Mouse (Mus musculus) forebrain, embryonic 16.5 days (tissue): ENCODE data around the gene Tbc1d13. TPM values are rescaled to one million over a fixed set of nuclear protein-coding genes. Genes with fewer than 3 reads are reported as not detected.
"Not testable (repeated sequence)": the region's sequence is repeated elsewhere in the genome, so short reads cannot be mapped to it uniquely, and the experiment has no call there.

ENCODE experiments used
- ATAC-seq: fragments of 200-750 bp; cut with Nextera tagmentation; 2 replicates; pipeline ENCODE4 v1.8.0; 2017; ENCODE audit warnings: mild to moderate bottlenecking, moderate library complexity
- H3K27ac ChIP-seq: fragments of 300-500 bp; sonication (generic); 2 replicates; pipeline ENCODE4 v1.5.1; 2014; ENCODE audit warnings: low read length, control low read depth
- H3K27me3 ChIP-seq: fragments of 300-500 bp; sonication (generic); replicated peaks from 2 replicates; pipeline ENCODE4 v1.6.1; 2014; ENCODE audit warnings: low read length; ENCODE audit not compliant: control insufficient read depth, insufficient read depth
- H3K36me3 ChIP-seq: fragments of 300-500 bp; sonication (generic); 2 replicates; pipeline ENCODE4 v1.6.1; 2014; ENCODE audit not compliant: control insufficient read depth, insufficient read depth
- H3K4me1 ChIP-seq: fragments of 300-500 bp; sonication (generic); replicated peaks from 2 replicates; pipeline ENCODE4 v1.6.1; 2014; ENCODE audit warnings: low read length; ENCODE audit not compliant: control insufficient read depth, insufficient read depth
- H3K4me2 ChIP-seq: fragments of 300-500 bp; sonication (generic); 2 replicates; pipeline ENCODE4 v1.6.1; 2014; ENCODE audit warnings: mild to moderate bottlenecking, low read length, control low read depth
- H3K4me3 ChIP-seq: fragments of 300-500 bp; sonication (generic); replicated peaks from 2 replicates; pipeline ENCODE4 v1.5.1; 2014; ENCODE audit warnings: mild to moderate bottlenecking, low read length, control low read depth
- H3K9ac ChIP-seq: fragments of 300-500 bp; sonication (generic); replicated peaks from 2 replicates; pipeline ENCODE4 v1.6.1; 2014; ENCODE audit warnings: low read depth, low read length, control low read depth
- H3K9me3 ChIP-seq: fragments of 300-500 bp; sonication (generic); 2 replicates; pipeline ENCODE4 v1.6.1; 2016; ENCODE audit warnings: low read length; ENCODE audit not compliant: control insufficient read depth
- WGBS: fragments of 180-500 bp; shearing (Covaris S2); extraction: QIAGEN DNeasy Blood & Tissue Kit; methylation state at CpG from one replicate; pipeline ENCODE4 v1.1.7; 2014; 5-methylcytosine and 5-hydroxymethylcytosine counted together
- polyA plus RNA-seq: library from polyadenylated mRNA; unstranded; fragments of >200 nt; fragmentation: Nextera tagmentation; extraction: Ambion mirVana; gene quantifications from 2 replicates; pipeline ENCODE4 v1.2.1, GENCODE M21; 2015

Gene Tbc1d13
- polyA plus RNA-seq, 1 experiment from 2014 or later, result 12.7 TPM

DNA sequence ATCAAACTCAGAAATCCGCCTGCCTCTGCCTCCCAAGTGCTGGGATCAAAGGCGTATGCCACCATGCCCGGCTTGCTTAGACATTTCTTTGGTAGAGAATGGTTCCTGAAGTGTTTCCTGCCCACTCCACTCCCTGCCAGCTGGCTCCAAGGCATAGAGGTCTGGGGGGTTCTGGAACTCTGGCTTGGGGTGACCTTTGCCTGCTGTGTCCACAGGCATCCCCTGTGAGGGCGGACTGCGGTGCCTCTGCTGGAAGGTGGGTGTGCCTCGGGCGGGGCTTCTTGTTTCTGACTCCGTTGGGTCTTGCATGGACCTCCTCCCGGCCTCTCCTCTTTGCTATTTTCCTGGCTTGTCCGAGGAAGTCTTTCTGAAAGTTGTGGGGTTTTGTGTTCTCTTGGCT is 2.9 kb downstream of the Tbc1d13 start:
- WGBS, result 94% methylated on average over 10 of the region's 10 CpGs
- Histone ChIP-seq H3K36me3 (peaks cover 9% of the 10 kb centered on the region; the same call in 1 of the 2 replicates), H3K9ac (no peak overlapping the region), H3K4me1 (peaks cover 18% of the 10 kb centered on the region), H3K27ac (no peak overlapping the region), H3K9me3 (no peaks in the 10 kb centered on the region), H3K4me3 (no peak overlapping the region), H3K4me2 (no peak overlapping the region), H3K27me3 (no peaks in the 10 kb centered on the region)
- no peak for ATAC-seq

DNA sequence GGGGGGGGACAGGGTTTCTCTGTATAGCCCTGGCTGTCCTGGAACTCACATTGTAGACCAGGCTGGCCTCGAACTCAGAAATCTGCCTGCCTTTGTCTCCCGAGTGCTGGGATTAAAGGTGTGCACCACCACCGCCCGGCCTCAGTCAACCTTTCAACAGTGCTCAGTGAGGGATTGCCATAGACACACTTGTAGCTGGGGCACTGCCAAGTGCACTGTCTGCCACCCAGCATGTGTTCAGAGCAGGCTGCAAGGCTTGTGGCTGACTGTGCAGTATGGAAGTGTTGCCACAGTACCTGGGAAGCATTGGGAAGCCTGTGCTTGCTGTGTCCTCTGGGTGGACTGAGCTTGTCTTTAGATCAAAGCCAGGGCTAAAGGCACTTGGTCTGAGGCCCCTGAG is 6.5 kb downstream of the Tbc1d13 start:
- not testable (repeated sequence) for H3K9ac ChIP-seq, H3K4me2 ChIP-seq, H3K27me3 ChIP-seq, H3K4me3 ChIP-seq, H3K27ac ChIP-seq, ATAC-seq, H3K9me3 ChIP-seq, H3K4me1 ChIP-seq
- peaks cover 32% of the 10 kb centered on the region for H3K36me3 ChIP-seq
- WGBS, result 85% methylated on average over 4 of the region's 4 CpGs

DNA sequence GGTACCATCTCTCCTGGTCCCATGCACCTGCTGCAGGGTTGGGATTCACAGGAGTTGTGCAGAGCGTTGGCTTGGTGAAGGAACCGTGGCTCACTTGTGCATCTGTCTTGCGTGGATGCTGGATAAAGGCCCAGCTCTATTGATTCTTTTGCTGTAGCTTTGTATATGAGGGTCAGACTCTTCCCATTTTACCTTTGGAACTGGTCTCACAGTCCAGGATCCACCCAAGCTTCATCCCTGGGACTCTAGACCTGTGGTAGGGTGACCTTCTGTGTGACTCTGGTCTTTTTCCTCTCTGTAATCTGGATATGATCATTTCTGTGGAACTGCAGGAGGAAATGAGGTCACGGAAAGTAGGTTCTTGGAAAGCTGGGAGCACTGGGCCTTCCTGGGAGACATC is 10.9 kb downstream of the Tbc1d13 start:
- H3K27me3 ChIP-seq, result no peaks in the 10 kb centered on the region
- H3K27ac ChIP-seq, result no peak overlapping the region
- no peaks in the 10 kb centered on the region for H3K9me3 ChIP-seq
- 96% methylated on average over 4 of the region's 4 CpGs for WGBS
- H3K9ac ChIP-seq, result no peak overlapping the region
- H3K4me1 ChIP-seq, result no peaks in the 10 kb centered on the region
- no peak overlapping the region for H3K4me3 ChIP-seq
- no peak for ATAC-seq
- no peak overlapping the region for H3K4me2 ChIP-seq
- peaks cover 56% of the 10 kb centered on the region for H3K36me3 ChIP-seq

DNA sequence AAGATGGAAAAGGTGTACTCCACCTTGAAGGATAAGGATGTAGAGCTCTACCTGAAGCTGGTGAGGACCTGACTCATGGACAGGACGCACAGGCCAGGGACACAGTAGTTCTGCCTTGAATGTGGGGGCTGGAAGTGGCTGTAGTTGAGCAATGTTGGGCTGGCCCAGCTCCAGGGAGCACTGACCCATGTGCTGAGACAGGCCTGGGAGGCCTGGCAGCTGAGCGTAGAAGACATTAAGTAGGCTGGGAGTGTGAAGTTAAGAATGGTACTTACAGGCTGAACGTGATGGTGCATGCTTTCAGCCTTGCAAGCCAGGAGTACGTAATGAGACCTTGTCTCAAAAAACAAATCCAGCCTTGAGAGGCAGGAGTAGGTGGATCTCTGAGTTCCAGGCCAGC is 13.9 kb downstream of the Tbc1d13 start:
- ATAC-seq, result no peak
- Histone ChIP-seq H3K27me3 (no peaks in the 10 kb centered on the region), H3K36me3 (peaks cover 54% of the 10 kb centered on the region), H3K4me1 (no peaks in the 10 kb centered on the region), H3K4me3 (no peak overlapping the region), H3K4me2 (no peak overlapping the region), H3K27ac (no peak overlapping the region), H3K9ac (no peak overlapping the region), H3K9me3 (no peaks in the 10 kb centered on the region)
- 92% methylated on average over 4 of the region's 4 CpGs for WGBS

DNA sequence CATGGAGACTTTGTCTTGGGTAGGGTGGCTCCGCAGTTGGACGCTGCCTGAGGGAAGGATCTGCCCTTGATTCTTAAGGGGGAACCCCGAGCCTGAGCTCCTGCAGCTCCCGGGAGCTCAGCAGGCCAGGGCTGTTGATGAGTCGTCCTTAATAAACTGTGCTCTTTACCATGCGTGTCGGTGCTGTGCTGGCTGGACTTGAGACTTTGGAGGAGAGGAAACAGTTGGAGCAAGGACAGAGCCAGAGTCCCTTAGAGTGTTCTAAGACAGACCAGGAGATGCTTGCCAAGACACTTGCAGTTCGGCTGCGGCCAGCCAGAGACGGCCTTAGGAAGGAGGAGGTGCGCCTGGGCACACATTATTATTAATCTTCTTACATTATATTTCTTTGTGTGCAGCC is 18.3 kb downstream of the Tbc1d13 start:
- peaks cover 29% of the 10 kb centered on the region for H3K36me3 ChIP-seq
- no peak for ATAC-seq

DNA sequence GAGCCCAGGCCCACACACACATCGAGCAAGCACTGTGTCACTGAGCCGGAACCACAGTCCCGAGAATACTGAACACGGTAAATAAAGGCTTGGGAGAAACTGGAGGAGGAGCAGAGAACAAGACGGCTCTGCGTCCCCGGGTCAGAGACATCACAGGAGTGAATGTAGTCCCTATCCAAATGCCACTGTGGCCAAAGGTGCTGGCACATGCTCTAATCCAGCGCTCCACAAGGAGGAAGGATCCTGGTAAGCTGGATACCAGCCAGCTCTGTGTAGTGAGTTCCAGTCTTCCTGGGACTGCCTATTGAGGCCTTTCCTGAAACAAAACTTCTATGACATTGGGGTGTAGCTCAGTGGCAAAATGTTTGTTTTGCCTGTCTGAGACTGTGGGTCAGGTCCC is 19.1 kb downstream of the Tbc1d13 start:
- Histone ChIP-seq H3K4me1 (no peaks in the 10 kb centered on the region), H3K4me3 (no peak overlapping the region), H3K9me3 (no peaks in the 10 kb centered on the region), H3K36me3 (peaks cover 22% of the 10 kb centered on the region), H3K27me3 (no peaks in the 10 kb centered on the region), H3K9ac (no peak overlapping the region), H3K4me2 (no peak overlapping the region), H3K27ac (no peak overlapping the region)
- WGBS, result 77% methylated on average over 8 of the region's 8 CpGs
- ATAC-seq, result no peak

More for the DNA sequence above, 18.3 kb downstream of the Tbc1d13 start:
- H3K27me3 ChIP-seq, result no peaks in the 10 kb centered on the region
- H3K4me2 ChIP-seq, result no peak overlapping the region
- H3K4me1 ChIP-seq, result no peaks in the 10 kb centered on the region
- no peak overlapping the region for H3K4me3 ChIP-seq
- no peak overlapping the region for H3K27ac ChIP-seq
- 88% methylated on average over 11 of the region's 11 CpGs for WGBS
- H3K9me3 ChIP-seq, result no peaks in the 10 kb centered on the region
- no peak overlapping the region for H3K9ac ChIP-seq

DNA sequence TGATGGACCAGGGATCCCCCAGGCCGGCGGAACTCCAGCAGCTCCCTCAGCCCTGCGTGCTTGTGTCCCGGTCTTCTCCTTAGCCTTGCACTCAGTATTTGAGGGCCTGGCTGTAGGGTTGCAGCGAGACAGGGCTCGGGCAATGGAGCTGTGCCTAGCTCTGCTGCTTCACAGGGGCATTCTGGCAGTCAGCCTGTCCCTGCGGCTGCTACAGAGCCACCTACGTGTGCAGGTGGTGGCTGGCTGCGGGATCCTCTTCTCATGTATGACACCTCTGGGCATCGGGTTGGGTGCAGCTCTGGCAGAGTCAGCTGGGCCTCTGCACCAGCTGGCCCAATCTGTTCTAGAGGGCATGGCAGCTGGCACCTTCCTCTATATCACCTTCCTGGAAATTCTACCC is 26.3 kb downstream of the Tbc1d13 start:
- not testable (repeated sequence) for H3K27ac ChIP-seq, H3K4me2 ChIP-seq, H3K9me3 ChIP-seq, H3K27me3 ChIP-seq, H3K4me3 ChIP-seq, H3K9ac ChIP-seq, ATAC-seq, H3K4me1 ChIP-seq, H3K36me3 ChIP-seq
- 80% methylated on average over 6 of the region's 10 CpGs for WGBS

DNA sequence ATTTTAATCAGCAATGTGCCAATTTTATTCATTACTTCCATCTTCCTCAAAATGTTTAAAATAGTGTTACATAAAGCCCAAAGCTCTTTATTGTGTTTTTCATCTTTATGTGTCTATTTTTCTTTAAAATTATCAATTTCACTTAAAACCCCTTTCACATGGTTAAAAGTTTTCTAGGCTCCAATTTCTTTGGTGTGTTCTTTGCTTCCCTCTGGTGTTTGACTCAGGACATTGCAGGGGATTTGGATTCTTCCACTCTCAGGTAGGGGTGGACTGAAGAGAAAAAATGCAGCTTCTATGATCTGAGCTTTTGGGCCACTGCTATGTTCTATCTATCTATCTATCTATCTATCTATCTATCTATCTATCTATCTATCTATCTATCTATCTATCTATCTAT is 28.3 kb downstream of the Tbc1d13 start:
- Histone ChIP-seq H3K4me2 (no peak overlapping the region), H3K27ac (no peak overlapping the region), H3K9ac (no peak overlapping the region), H3K27me3 (no peaks in the 10 kb centered on the region), H3K9me3 (peaks cover 4% of the 10 kb centered on the region; the same call in 1 of the 2 replicates), H3K4me3 (no peak overlapping the region), H3K4me1 (no peaks in the 10 kb centered on the region), H3K36me3 (no peaks in the 10 kb centered on the region)
- ATAC-seq, result no peak

DNA sequence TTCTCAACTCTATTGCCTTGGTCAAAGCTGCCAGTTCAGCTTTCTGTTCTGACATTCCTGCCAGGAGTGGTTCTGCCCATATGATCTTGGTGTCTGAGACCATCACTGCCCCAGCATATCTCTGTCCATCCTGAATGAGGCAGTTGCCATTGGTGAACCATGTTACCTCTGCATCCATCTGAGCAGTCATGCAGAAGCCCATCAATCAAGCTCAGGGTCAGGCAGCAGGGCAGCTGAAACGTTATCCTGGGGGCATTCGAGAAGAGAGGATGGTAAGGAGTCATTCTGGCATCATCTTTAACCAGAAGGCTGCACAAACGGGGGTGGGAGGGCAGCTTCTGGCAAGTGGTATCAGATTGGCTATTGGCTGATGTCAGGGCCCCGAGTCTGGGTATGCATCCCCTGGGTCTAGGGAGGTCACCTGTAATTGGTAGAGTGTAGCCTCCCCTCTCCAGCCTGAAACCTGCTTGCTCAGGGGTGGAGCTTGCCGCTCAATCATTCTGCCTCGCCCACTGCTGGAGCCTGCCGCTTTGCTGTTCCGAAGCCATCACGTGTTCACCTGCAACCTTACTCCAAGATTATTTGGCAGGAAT is 30.9 kb downstream of the Tbc1d13 start:
- no peak for ATAC-seq
- no peaks in the 10 kb centered on the region for H3K27me3 ChIP-seq
- no peaks in the 10 kb centered on the region for H3K4me1 ChIP-seq
- H3K27ac ChIP-seq, result no peak overlapping the region
- H3K4me2 ChIP-seq, result no peak overlapping the region
- 66% methylated on average over 9 of the region's 9 CpGs for WGBS
- no peak overlapping the region for H3K9ac ChIP-seq
- no peak overlapping the region for H3K4me3 ChIP-seq
- no peaks in the 10 kb centered on the region for H3K36me3 ChIP-seq
- peaks cover 6% of the 10 kb centered on the region; the same call in 1 of the 2 replicates for H3K9me3 ChIP-seq

DNA sequence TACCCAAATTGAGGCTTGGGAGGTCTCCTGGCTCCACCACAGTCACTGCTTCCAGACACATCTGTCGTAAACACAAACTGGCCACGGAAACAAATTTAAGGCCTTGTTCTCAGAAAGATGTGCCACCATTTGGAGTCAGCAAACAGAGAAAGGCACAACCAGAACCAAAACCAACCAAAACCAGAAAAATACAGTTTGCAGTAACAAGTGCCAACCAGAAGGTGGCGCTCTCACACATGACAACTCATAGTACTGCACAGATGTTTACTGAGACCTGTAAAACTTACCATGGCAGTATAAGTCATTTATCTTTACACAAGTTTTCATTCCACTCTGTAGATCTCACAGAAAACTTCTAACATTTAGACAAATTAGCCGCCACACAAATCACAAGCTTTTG is 33.1 kb downstream of the Tbc1d13 start:
- WGBS, result 59% methylated on average over 4 of the region's 4 CpGs
- Histone ChIP-seq H3K4me1 (peaks cover 2% of the 10 kb centered on the region; the same call in 1 of the 2 replicates), H3K9me3 (peaks cover 6% of the 10 kb centered on the region; the same call in 1 of the 2 replicates), H3K4me2 (no peak overlapping the region), H3K4me3 (no peak overlapping the region), H3K27ac (no peak overlapping the region), H3K27me3 (no peaks in the 10 kb centered on the region), H3K36me3 (no peaks in the 10 kb centered on the region), H3K9ac (no peak overlapping the region)
- ATAC-seq, result no peak
